Mouse (Mus musculus) ovary, postnatal 14 days (tissue): ENCODE measurements at regions not wholly inside any gene's neighbourhood (a gene's known extent, or its start where the extent isn't known, plus 50 kb on each side); places are given as distances from the start of the nearest gene placed in this dataset.

Experiments used
- DNase-seq: peaks from one replicate; pipeline ENCODE4 v3.0.0; 2022; ENCODE audit warnings: low spot score

- no peak for DNase-seq
Observed at GRCm38 (mm10) chr19:56177231-56177745, 109.6 kb upstream of the Habp2 start.

DNA sequence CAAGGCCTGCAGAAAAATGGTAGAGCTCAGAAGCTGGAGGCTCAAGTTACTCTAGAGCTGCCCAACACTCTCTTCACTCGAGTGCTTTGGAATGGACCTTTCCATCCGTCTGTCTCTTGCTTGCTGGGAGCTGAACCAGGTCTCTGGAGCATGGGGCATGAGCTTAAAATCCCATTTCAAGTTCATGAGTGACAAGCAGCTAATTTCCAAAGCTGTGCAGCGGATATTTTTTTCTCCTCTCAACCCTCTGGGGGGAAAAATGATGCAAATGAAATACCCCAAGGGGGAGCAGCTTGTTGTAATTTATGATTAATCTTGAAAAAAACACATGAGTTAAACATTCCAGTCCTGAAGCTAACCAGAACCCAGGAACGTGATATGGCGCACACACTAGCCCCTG, 101.2 kb upstream of the Habp2 start:
- DNase-seq = no peak

DNA sequence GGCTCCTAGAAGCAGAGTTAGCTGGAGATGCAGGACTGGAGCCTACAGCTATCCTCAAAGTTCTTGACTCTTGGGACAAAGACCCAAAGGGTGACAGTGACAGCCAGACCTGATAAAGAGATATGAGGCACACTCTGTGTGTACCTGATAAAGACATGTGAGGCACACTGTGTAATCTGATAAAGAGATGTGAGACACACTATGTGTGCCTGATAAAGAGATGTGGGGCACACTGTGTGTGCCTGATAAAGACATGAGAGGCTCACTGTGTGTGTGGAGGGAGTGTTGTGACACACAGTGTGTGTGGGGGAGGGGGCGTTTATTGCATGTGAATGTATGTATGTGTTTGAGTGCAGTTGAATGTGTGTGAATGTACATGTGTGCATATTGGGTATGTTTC, 97.8 kb upstream of the Habp2 start:
- DNase-seq = no peak

DNA sequence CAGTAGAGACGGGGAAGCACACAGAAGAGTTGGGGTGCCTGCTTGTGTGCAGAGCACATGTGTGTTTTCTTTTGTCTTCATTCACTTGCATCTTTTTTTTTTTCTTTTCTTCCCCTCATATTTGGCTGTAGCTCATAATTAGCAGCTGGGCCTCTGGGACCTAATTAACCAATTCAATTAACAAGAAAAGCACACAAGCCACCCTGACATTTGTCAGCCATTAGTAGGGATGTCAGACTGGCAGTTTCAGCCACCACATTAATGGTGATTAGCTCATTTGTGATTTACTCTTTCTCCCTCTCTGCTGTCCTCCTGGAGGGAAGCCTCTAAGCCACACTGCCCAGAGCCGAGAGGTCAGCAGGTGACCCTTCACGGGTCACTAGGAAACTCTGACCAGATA, 96.7 kb upstream of the Habp2 start:
- no peak for DNase-seq

- DNase-seq = no peak
Observed at GRCm38 (mm10) chr19:56198474-56199236, 88.3 kb upstream of the Habp2 start.

DNA sequence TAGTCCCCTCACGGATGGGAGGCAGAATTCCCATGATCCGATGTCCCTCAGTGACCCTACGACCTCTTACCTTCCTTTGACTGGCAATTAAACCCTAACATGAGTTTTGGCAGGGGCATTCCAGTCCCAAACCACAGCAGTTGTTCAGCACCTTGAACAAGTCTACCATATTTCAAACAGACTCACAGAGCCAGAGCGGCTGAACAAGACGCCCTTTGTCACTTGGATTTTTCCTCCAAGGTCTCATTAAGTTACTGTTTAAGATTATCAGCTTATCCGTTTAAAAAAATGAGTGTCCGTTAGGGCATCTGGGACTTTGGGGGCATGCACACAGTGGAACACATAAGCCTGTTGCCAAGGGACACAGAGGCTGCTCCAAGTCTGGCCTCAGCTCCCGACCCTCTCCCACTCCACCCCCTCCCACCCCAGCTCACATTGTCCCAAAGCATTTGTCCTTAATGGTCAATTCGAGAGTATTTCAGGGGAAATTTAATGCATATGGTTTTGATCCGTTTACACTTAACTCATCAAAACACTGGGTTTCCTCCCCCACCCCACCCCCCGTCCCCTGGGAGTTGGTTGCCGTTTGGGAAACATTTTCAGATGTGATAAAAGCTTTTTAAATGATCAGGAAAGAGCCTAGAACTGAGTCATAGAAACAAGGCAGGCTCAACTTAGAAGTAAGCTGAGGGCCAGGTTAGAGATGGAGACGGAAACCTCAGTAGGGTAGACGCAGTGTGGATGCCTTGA, 87.4 kb upstream of the Habp2 start:
- DNase-seq = no peak

- DNase-seq = no peak
Observed at GRCm38 (mm10) chr19:56201007-56201682, 85.8 kb upstream of the Habp2 start.

DNA sequence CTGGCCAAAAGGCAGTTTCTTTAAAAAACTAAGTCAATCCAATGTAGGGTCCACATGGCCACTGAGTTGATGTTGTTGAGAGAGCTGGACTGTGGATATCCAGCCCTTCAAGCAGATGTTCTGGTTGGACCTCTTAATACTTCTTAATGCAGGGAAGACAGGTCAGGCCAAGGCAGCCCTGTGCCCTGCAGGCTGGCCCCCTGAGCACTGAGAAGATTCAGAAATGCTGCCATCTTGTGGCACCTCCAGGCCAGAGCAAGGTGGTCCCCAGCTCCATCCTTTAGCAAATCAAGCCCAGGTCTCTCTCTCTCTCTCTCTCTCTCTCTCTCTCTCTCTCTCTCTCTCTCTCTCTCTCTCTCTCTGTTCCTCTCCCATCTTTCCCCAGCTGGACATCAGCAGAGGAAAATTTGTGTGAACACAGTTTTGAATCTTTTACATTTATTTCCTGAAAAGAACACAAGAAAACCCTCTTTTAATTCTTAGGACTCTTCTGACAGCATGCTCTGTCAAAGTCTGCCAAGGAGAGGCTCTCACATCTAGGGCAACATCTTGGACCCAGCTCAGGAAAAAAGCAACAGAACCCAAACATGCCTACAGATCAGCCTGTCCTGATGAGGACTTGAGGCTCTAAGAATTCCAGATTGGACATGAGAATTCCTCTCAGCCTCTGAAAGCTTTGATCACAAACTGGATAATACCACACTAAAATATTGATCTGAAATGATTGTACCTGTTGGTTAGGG, 85.0 kb upstream of the Habp2 start:
- DNase-seq = peak; percentile 39

GRCm38 (mm10) chr19:56202481-56203130, 84.3 kb upstream of the Habp2 start:
- no peak for DNase-seq

DNA sequence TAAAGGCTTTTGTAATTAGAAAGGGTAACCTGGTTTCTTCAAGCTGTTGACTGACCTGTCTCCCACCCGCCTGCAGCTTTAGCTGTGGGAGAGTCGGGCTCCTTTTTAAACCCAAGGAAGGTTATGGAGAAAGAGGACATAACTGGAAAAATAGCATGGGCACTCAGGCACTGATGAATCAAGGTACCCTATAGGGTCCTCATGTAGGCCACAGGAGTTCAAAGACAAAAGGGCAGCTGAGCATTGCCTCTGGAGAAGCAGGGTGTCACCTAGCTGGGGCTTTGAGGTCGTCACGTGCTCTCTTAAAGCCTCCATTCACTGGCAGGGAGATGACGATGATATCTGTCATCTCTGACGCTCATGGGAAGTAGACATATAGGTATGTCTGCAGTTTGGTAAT, 68.4 kb upstream of the Habp2 start:
- DNase-seq = no peak

- no peak for DNase-seq
Observed at GRCm38 (mm10) chr19:56220724-56221407, 66.1 kb upstream of the Habp2 start.

DNA sequence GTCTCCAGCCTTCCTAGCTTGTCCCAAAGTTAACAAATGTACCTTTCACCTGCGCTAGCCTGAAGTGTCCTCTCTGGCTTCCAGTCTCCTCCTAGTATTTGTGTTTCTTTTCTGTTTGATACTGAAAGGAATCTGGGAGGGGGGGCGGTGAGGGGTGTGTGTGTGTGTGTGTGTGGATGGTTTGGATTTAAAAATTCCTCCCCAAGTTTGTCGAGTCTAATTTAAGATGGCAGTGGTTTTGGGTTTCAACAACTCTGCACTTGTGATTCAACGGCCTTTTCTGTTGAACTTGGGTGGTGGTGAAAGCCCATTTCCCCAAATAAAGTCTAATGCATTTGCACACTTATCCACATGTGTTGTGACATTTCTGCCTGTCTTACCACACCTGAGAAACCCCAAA, 64.4 kb upstream of the Habp2 start:
- DNase-seq = no peak

DNA sequence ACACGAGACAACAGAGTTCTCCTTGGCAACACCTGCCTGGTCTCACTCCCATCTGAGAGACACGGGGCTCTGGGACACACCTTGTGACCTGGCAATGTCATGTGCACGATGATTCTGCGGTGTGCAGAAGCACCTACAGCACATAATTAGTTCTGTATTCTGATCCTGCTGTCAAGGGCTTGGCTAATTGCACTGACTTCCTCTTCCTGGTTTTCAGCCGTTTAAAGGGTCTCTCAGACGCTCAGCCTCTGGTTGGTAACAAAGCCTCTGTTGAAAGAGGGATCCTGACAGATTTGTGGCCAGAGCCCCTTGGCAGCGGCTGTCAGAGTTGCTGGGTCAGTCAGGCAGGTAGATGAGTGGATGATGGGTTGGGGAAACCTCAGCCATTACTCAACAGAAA, 61.9 kb upstream of the Habp2 start:
- no peak for DNase-seq

DNA sequence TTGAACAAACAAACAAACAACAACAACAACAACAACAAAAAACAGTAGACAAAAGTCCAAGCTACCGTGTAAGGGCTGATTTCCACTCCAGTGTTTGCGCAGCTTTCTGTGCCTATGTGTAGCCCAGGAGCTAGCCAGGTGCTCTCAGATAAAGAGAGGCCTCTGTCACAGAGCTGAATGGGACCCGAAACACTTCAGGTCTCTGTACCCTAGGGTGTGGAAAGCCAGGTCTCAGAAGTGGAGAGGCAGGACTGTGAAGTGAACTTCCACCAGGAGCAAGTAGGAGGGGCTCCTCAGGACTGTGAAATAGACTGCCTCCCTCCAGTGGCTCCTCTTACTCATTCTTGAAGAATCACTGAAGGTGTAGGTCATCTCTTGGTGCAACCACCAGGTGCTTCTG, 61.4 kb upstream of the Habp2 start:
- no peak for DNase-seq

GRCm38 (mm10) chr19:56228586-56228985, 58.4 kb upstream of the Habp2 start:
- no peak for DNase-seq

DNA sequence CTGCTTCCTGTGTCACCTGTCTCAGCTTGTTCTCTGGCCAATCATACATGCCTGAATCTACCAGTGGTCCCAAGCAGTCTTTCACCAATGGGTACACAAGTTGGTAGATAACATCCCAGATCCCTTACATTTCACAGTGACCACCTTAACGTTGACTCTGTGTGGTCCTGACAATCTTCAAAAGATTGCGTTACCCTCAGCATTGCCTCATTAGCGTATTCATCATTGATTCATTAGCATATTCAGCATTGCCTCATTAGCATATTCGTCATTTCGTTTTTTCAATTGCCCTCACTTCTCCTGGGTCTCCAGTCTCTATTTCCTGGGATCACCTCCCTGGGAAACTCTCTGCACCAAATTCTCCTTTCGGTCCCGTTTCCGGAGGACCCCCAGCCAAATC, 55.5 kb upstream of the Habp2 start:
- DNase-seq = no peak

GRCm38 (mm10) chr19:56231849-56232248, 55.1 kb upstream of the Habp2 start:
- DNase-seq = no peak

DNA sequence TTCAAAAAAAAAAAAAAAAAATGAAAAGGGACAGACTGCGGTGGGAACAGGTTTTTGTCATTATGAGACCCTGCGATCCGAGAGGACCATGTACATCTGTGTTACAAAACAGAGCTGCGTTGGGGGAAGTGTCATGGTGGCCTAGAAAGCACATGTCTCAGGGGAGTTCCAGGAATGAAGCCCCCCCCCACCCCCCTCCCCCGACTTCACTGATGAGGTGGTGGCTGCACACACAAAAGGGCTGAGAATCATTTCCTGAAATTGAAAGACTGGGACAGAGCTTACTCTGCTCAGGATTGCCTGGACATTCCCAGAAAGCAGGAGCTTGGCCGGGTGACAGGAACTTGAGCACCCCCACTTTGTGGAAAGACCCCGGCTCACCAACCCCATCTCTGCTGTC, 54.7 kb upstream of the Habp2 start:
- DNase-seq = no peak

DNA sequence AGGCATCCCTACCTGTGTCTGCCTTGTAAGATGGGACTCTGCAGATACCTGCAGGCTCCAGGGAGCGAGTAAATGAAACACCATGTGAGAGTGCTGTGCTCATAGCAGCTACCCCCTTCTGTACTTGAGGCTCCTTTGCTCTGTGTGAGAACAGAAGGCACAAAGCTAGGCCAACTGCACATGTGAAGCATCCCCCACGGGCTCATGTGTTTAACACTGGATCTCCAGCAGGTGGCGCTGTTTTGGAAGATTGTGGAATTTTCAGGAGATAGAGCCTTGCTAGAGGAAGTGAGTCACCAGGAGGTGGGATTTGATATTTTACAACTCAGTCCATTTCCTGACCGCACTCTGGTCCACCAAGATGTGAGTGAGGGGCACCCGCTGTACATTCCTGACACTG, 54.0 kb upstream of the Habp2 start:
- no peak for DNase-seq

GRCm38 (mm10) chr19:56235040-56235439, 51.9 kb upstream of the Habp2 start:
- no peak for DNase-seq
